Comparison of ENCODE assay signal across 12 mouse cellular contexts in genomic region chr8:48567929-48568607, GRCm38 (mm10).
DNase-seq lines count a peak whose midpoint lies in the region; ATAC-seq and TF ChIP-seq lines count a peak whose summit lies in the region.
"Had no signal": no experiment of that assay in that cellular context is flagged by ENCODE, and none has a peak within 500 bp of the region (broad histone marks: within the 10 kb centered on the region; RNA-seq: fewer than 3 reads in every experiment).

No protein-coding gene starts in this region.

- no peak overlapping the region for H3K9ac ChIP-seq in intestine, embryonic 14.5 days (ENCODE audit: low read length)
- no peak overlapping the region for H3K9ac ChIP-seq in intestine, postnatal 0 days (ENCODE audit: low read depth, low read length)
- H3K9ac ChIP-seq in embryonic facial prominence, embryonic 14.5 days (ENCODE audit: low read depth, low read length): peak overlapping the region; percentile 19; the same call in 1 of the 2 replicates
- H3K9ac ChIP-seq: lung, embryonic 15.5 days had no signal

- no peaks in the 10 kb centered on the region for H3K27me3 ChIP-seq in intestine, embryonic 14.5 days (replicated peaks; ENCODE audit: control insufficient read depth, insufficient read depth, low read length)
- no peaks in the 10 kb centered on the region for H3K27me3 ChIP-seq in intestine, postnatal 0 days (replicated peaks; ENCODE audit: control insufficient read depth, insufficient read depth, low read length)
- H3K27me3 ChIP-seq in embryonic facial prominence, embryonic 14.5 days (replicated peaks; ENCODE audit: control insufficient read depth, insufficient read depth, low read length): no peaks in the 10 kb centered on the region
- H3K27me3 ChIP-seq: lung, embryonic 15.5 days had no signal

- peak overlapping the region; percentile 69 for H3K27ac ChIP-seq in intestine, embryonic 14.5 days (ENCODE audit: low read depth)
- no peak overlapping the region for H3K27ac ChIP-seq in intestine, postnatal 0 days (ENCODE audit: low read depth, low read length)
- H3K27ac ChIP-seq in embryonic facial prominence, embryonic 14.5 days (replicated peaks; ENCODE audit: low read depth, low read length): peak overlapping the region; percentile 77
- H3K27ac ChIP-seq: lung, embryonic 15.5 days had no signal

- WGBS in intestine, embryonic 14.5 days: 58% methylated on average over 10 of the region's 10 CpGs
- 57% methylated on average over 10 of the region's 10 CpGs for WGBS in intestine, postnatal 0 days
- WGBS in embryonic facial prominence, embryonic 14.5 days: 31% methylated on average over 10 of the region's 10 CpGs

- no peak for DNase-seq in intestine, embryonic 14.5 days (ENCODE audit: low spot score)
- peak; percentile 64 for DNase-seq in embryonic facial prominence, embryonic 14.5 days (ENCODE audit: low spot score)
- DNase-seq in left cerebral cortex, postnatal 36 days (ENCODE audit: low spot score in 2 of 2): peak; percentile 30 to 45
- DNase-seq in right cerebral cortex, adult 2 months (ENCODE audit: low spot score in 2 of 2): peak; percentile 13 to 35
- no peak for DNase-seq in spleen, postnatal 10 days (ENCODE audit: low spot score in 2 of 2)
- no peak for DNase-seq in embryo, embryonic 9.5 days (ENCODE audit: extremely low spot score)
- DNase-seq in heart, postnatal 14 days: no peak
- DNase-seq: adrenal gland, postnatal 10 days; cerebellum, adult 8-10 months had no signal

- ATAC-seq in intestine, embryonic 14.5 days (replicated peaks; ENCODE audit: low FRiP score, low TSS enrichment, low read depth): no peak
- ATAC-seq in intestine, postnatal 0 days: no peak
- ATAC-seq in embryonic facial prominence, embryonic 14.5 days (ENCODE audit: low read depth): no peak
- ATAC-seq: intestine, embryonic 16.5 days had no signal

- H3K4me3 ChIP-seq in intestine, embryonic 14.5 days (ENCODE audit: low read depth, low read length): no peak overlapping the region
- no peak overlapping the region for H3K4me3 ChIP-seq in intestine, postnatal 0 days (ENCODE audit: low read depth, low read length)
- no peak overlapping the region for H3K4me3 ChIP-seq in embryonic facial prominence, embryonic 14.5 days (ENCODE audit: low read depth, low read length)
- H3K4me3 ChIP-seq: lung, embryonic 15.5 days had no signal

- intact Hi-C loops in left cerebral cortex, postnatal 36 days (cut with DNase I): no loop called here
- intact Hi-C loops in heart, postnatal 14 days (cut with DNase I): no loop called here

- no peaks in the 10 kb centered on the region for H3K36me3 ChIP-seq in intestine, embryonic 14.5 days (ENCODE audit: control insufficient read depth, insufficient read depth, low read length)
- H3K36me3 ChIP-seq in intestine, postnatal 0 days (ENCODE audit: control insufficient read depth, insufficient read depth): no peaks in the 10 kb centered on the region
- H3K36me3 ChIP-seq in embryonic facial prominence, embryonic 14.5 days (ENCODE audit: control insufficient read depth, insufficient read depth, low read length): no peaks in the 10 kb centered on the region
- H3K36me3 ChIP-seq: lung, embryonic 15.5 days had no signal

- H3K4me1 ChIP-seq in intestine, embryonic 14.5 days (replicated peaks; ENCODE audit: control insufficient read depth, insufficient read depth, low read length): peaks cover 14% of the 10 kb centered on the region
- H3K4me1 ChIP-seq in intestine, postnatal 0 days (replicated peaks; ENCODE audit: control insufficient read depth, insufficient read depth, low read length): no peaks in the 10 kb centered on the region
- peaks cover 33% of the 10 kb centered on the region for H3K4me1 ChIP-seq in embryonic facial prominence, embryonic 14.5 days (ENCODE audit: control insufficient read depth, insufficient read depth, low read length)

- H3K4me2 ChIP-seq in intestine, embryonic 14.5 days (ENCODE audit: low read length): no peak overlapping the region
- H3K4me2 ChIP-seq in intestine, postnatal 0 days (replicated peaks; ENCODE audit: low read depth): no peak overlapping the region
- H3K4me2 ChIP-seq in embryonic facial prominence, embryonic 14.5 days (ENCODE audit: low read depth, low read length): peak overlapping the region; percentile 28; the same call in 1 of the 2 replicates
- H3K4me2 ChIP-seq: lung, embryonic 15.5 days had no signal

- TF ChIP-seq CTCF in intestine, postnatal 0 days (IDR thresholded peaks at IDR 0.05; ENCODE audit: low read depth): no peak

- no peaks in the 10 kb centered on the region for H3K9me3 ChIP-seq in intestine, embryonic 14.5 days (ENCODE audit: control insufficient read depth, low read length)
- no peaks in the 10 kb centered on the region for H3K9me3 ChIP-seq in intestine, postnatal 0 days (ENCODE audit: control insufficient read depth)
- H3K9me3 ChIP-seq in embryonic facial prominence, embryonic 14.5 days (ENCODE audit: control insufficient read depth, low read length): no peaks in the 10 kb centered on the region
- H3K9me3 ChIP-seq: lung, embryonic 15.5 days had no signal

Comparison
In these comparisons a context has a peak if more than half of its experiments do, and no peak if none do; other contexts are left out.
1. DNase-seq: peak in embryonic facial prominence, embryonic 14.5 days (single experiment), left cerebral cortex, postnatal 36 days (2 of 2) and right cerebral cortex, adult 2 months (2 of 2); none in intestine, embryonic 14.5 days (single experiment), spleen, postnatal 10 days (0 of 2), embryo, embryonic 9.5 days (single experiment) and heart, postnatal 14 days (0 of 2).